Mouse (Mus musculus) liver, adult 2 months (tissue): ENCODE measurements around the gene Tnfrsf21. TPM values are rescaled to one million over a fixed set of nuclear protein-coding genes. Genes with fewer than 3 reads are reported as not detected.

Experiments used
- DNase-seq: peaks from one replicate; pipeline ENCODE4 v3.0.0-alpha.2; 2011; ENCODE audit warnings: low read depth, low spot score; ENCODE audit errors: extremely low read depth
- H3K27ac ChIP-seq: fragments of 200-500 bp; replicated peaks from 2 replicates; pipeline ENCODE4 v1.5.1; 2012; ENCODE audit warnings: low read depth, mild to moderate bottlenecking, control low read depth, inconsistent platforms, low read length; ENCODE audit not compliant: insufficient read depth
- H3K27me3 ChIP-seq: fragments of 200-500 bp; 2 replicates; pipeline ENCODE4 v1.6.1; 2012; ENCODE audit warnings: mild to moderate bottlenecking, moderate library complexity, low read length, inconsistent platforms; ENCODE audit not compliant: control insufficient read depth, insufficient read depth
- H3K36me3 ChIP-seq: fragments of 200-500 bp; 2 replicates; pipeline ENCODE4 v1.6.1; 2012; ENCODE audit warnings: low read length, inconsistent platforms; ENCODE audit not compliant: control insufficient read depth, insufficient read depth
- H3K4me1 ChIP-seq: fragments of 200-500 bp; 2 replicates; pipeline ENCODE4 v1.6.1; 2011; ENCODE audit warnings: low read length; ENCODE audit not compliant: control insufficient read depth, insufficient read depth
- H3K4me3 ChIP-seq: fragments of 200-500 bp; 2 replicates; pipeline ENCODE4 v1.5.1; 2011; ENCODE audit warnings: low read depth, mild to moderate bottlenecking, control low read depth, low read length, moderate library complexity; ENCODE audit not compliant: insufficient read depth
- H3K79me2 ChIP-seq: fragments of 200-500 bp; 2 replicates; pipeline ENCODE4 v1.6.1; 2012; ENCODE audit warnings: inconsistent platforms, mild to moderate bottlenecking, low read length, moderate library complexity; ENCODE audit not compliant: control insufficient read depth, insufficient read depth
- H3K9ac ChIP-seq: fragments of 200-500 bp; 2 replicates; pipeline ENCODE4 v1.6.1; 2012; ENCODE audit warnings: low read depth, mild to moderate bottlenecking, control low read depth, inconsistent platforms, low read length
- CTCF ChIP-seq: fragments of 200-500 bp; IDR thresholded peaks from 2 replicates; pipeline ENCODE4 v1.5.1; 2011; ENCODE audit warnings: low read depth, low read length, control low read depth
- POLR2A ChIP-seq: fragments of 200-500 bp; IDR thresholded peaks from 2 replicates; pipeline ENCODE4 v1.6.1; 2011; ENCODE audit warnings: low read length, control low read depth; ENCODE audit not compliant: insufficient read depth; ENCODE audit errors: extremely low read depth
- WGBS: fragments of 180-500 bp; shearing (Covaris S2); methylation state at CpG from one replicate; pipeline ENCODE4 v1.1.7; 2018; 5-methylcytosine and 5-hydroxymethylcytosine counted together
- polyA plus RNA-seq: library from polyadenylated mRNA; depleted of rRNA; stranded (reverse); fragments of >200 nt; gene quantifications from 2 replicates; pipeline ENCODE4 v1.2.3, GENCODE M21; 2012
- total RNA-seq: library from RNA; depleted of rRNA; stranded (reverse); fragments of >200 nt; gene quantifications from 2 replicates; pipeline ENCODE4 v1.2.3, GENCODE M21; 2014

Gene Tnfrsf21
- total and polyA plus RNA-seq, 2 experiments, result 3.8 to 4.1 TPM

- no peaks in the 10 kb centered on the region for H3K27me3 ChIP-seq
- H3K4me3 ChIP-seq, result no peak overlapping the region
- no peaks in the 10 kb centered on the region for H3K79me2 ChIP-seq
- H3K27ac ChIP-seq, result no peak overlapping the region
- DNase-seq, result no peak
- no peaks in the 10 kb centered on the region for H3K4me1 ChIP-seq
- H3K36me3 ChIP-seq, result no peaks in the 10 kb centered on the region
- WGBS, result 75% methylated on average over 3 of the region's 3 CpGs
- no peak for TF ChIP-seq CTCF
- no peak for TF ChIP-seq POLR2A
- no peak overlapping the region for H3K9ac ChIP-seq
Measured at GRCm38 (mm10) chr17:42981806-42982205, 34.5 kb upstream of the Tnfrsf21 start.

GRCm38 (mm10) chr17:42982568-42982967 is 33.8 kb upstream of the Tnfrsf21 start:
- 75% methylated on average over 4 of the region's 4 CpGs for WGBS
- Histone ChIP-seq H3K79me2 (no peaks in the 10 kb centered on the region), H3K9ac (no peak overlapping the region), H3K4me1 (no peaks in the 10 kb centered on the region), H3K27me3 (no peaks in the 10 kb centered on the region), H3K4me3 (no peak overlapping the region), H3K36me3 (no peaks in the 10 kb centered on the region), H3K27ac (no peak overlapping the region)
- DNase-seq, result no peak
- TF ChIP-seq POLR2A (no peak), CTCF (no peak)

GRCm38 (mm10) chr17:42985837-42986589 is 30.3 kb upstream of the Tnfrsf21 start:
- no peak overlapping the region for H3K4me3 ChIP-seq
- no peaks in the 10 kb centered on the region for H3K79me2 ChIP-seq
- TF ChIP-seq POLR2A (no peak), CTCF (peak; percentile 28; the same call in 1 of the 2 replicates)
- no peaks in the 10 kb centered on the region for H3K36me3 ChIP-seq
- H3K27me3 ChIP-seq, result no peaks in the 10 kb centered on the region
- no peaks in the 10 kb centered on the region for H3K4me1 ChIP-seq
- WGBS, result 40% methylated on average over 9 of the region's 9 CpGs
- DNase-seq, result peak; percentile 5
- no peak overlapping the region for H3K9ac ChIP-seq
- H3K27ac ChIP-seq, result no peak overlapping the region

- TF ChIP-seq POLR2A (no peak), CTCF (peak; percentile 38; the same call in 1 of the 2 replicates)
Measured at GRCm38 (mm10) chr17:42987692-42988091, 28.7 kb upstream of the Tnfrsf21 start.

GRCm38 (mm10) chr17:42989981-42990380 is 26.4 kb upstream of the Tnfrsf21 start:
- Histone ChIP-seq H3K27me3 (0 out of 2 replicates have a peak, but pooled peaks cover 2% of the 10 kb centered on the region), H3K36me3 (no peaks in the 10 kb centered on the region), H3K4me3 (no peak overlapping the region), H3K79me2 (no peaks in the 10 kb centered on the region), H3K9ac (no peak overlapping the region), H3K27ac (no peak overlapping the region), H3K4me1 (no peaks in the 10 kb centered on the region)
- TF ChIP-seq CTCF (no peak), POLR2A (no peak)
- WGBS, result 91% methylated on average over 4 of the region's 4 CpGs
- DNase-seq, result no peak

More at GRCm38 (mm10) chr17:42987692-42988091, 28.7 kb upstream of the Tnfrsf21 start:
- DNase-seq, result peak; percentile 9
- Histone ChIP-seq H3K27ac (no peak overlapping the region), H3K27me3 (0 out of 2 replicates have a peak, but pooled peaks cover 2% of the 10 kb centered on the region), H3K9ac (no peak overlapping the region), H3K4me1 (no peaks in the 10 kb centered on the region), H3K4me3 (no peak overlapping the region), H3K79me2 (no peaks in the 10 kb centered on the region), H3K36me3 (no peaks in the 10 kb centered on the region)
- WGBS, result 36% methylated on average over 4 of the region's 4 CpGs

- Histone ChIP-seq H3K4me3 (no peak overlapping the region), H3K9ac (no peak overlapping the region), H3K4me1 (no peaks in the 10 kb centered on the region), H3K79me2 (no peaks in the 10 kb centered on the region), H3K27ac (no peak overlapping the region), H3K27me3 (0 out of 2 replicates have a peak, but pooled peaks cover 2% of the 10 kb centered on the region), H3K36me3 (no peaks in the 10 kb centered on the region)
- no peak for DNase-seq
- TF ChIP-seq CTCF (no peak), POLR2A (no peak)
- WGBS, result 31% methylated on average over 11 of the region's 11 CpGs
Measured at GRCm38 (mm10) chr17:42991112-42991511, 25.2 kb upstream of the Tnfrsf21 start.
